Mouse (Mus musculus): ENCODE data around the gene Myadml2. TPM values are rescaled to one million over a fixed set of nuclear protein-coding genes. Genes with fewer than 3 reads are reported as not detected.
A peak's percentile ranks its signal among the peaks of the same experiment; 100 is the strongest.

Myadml2 gene
- total and polyA plus RNA-seq, 3 experiments, result not detected

- Histone ChIP-seq H3K27ac (ENCODE audit: control insufficient read depth, low read depth, low read length) (no peak overlapping the region), H3K27me3 (ENCODE audit: control insufficient read depth in 1 of 2, insufficient read depth in 2 of 2, low read length in 2 of 2) (peaks cover 0 to 2% of the 10 kb centered on the region in 2 experiments; a peak in 2 of 4 replicates), H3K4me1 (ENCODE audit: control insufficient read depth in 1 of 2, insufficient read depth in 2 of 2, low read length in 2 of 2) (no peaks in the 10 kb centered on the region), H3K4me3 (ENCODE audit: control insufficient read depth in 1 of 2, insufficient read depth in 1 of 2, low read depth in 2 of 2, low read length in 2 of 2) (no peak overlapping the region), H3K9me3 (replicated peaks; ENCODE audit: insufficient read depth, low read length) (no peaks in the 10 kb centered on the region), H3K9ac (ENCODE audit: control insufficient read depth, low read depth, low read length, poor library complexity, severe bottlenecking) (no peak overlapping the region), H3K36me3 (ENCODE audit: control insufficient read depth in 1 of 2, insufficient read depth in 2 of 2, low read length in 2 of 2) (no peaks in the 10 kb centered on the region), H3K79me2 (ENCODE audit: control insufficient read depth, insufficient read depth, low read length, poor library complexity) (no peaks in the 10 kb centered on the region)
- TF ChIP-seq CHD2 (IDR thresholded peaks at IDR 0.05; ENCODE audit: low read length) (no peak), MAZ (IDR thresholded peaks at IDR 0.05; ENCODE audit: low read depth, low read length) (no peak), MAFK (IDR thresholded peaks at IDR 0.05; ENCODE audit: borderline replicate concordance, low read depth, low read length) (no peak), GABPA (IDR thresholded peaks at IDR 0.05; ENCODE audit: low read depth, low read length) (no peak), RAD21 (IDR thresholded peaks at IDR 0.05; ENCODE audit: low read depth, low read length) (no peak), SMC3 (IDR thresholded peaks at IDR 0.05; ENCODE audit: low read depth, low read length) (no peak), MXI1 (IDR thresholded peaks at IDR 0.05; ENCODE audit: low read depth, low read length) (no peak), ZC3H11A (IDR thresholded peaks at IDR 0.05; ENCODE audit: low read depth, low read length) (no peak)
- no peak for DNase-seq (ENCODE audit: low read depth, low spot score)
These were observed 15.8 kb upstream of the Myadml2 start for GRCm38 (mm10) chr11:120663714-120664113.

- no peak overlapping the region for H3K9ac ChIP-seq (ENCODE audit: control insufficient read depth, low read depth, low read length, poor library complexity, severe bottlenecking)
- H3K9me3 ChIP-seq (replicated peaks; ENCODE audit: insufficient read depth, low read length), result no peaks in the 10 kb centered on the region
- no peak overlapping the region for H3K27ac ChIP-seq (ENCODE audit: control insufficient read depth, low read depth, low read length)
- no peaks in the 10 kb centered on the region for H3K79me2 ChIP-seq (ENCODE audit: control insufficient read depth, insufficient read depth, low read length, poor library complexity)
- no peak for DNase-seq (ENCODE audit: low read depth, low spot score)
- no peaks in the 10 kb centered on the region for H3K4me1 ChIP-seq (ENCODE audit: control insufficient read depth in 1 of 2, insufficient read depth in 2 of 2, low read length in 2 of 2)
- no peaks in the 10 kb centered on the region for H3K36me3 ChIP-seq (ENCODE audit: control insufficient read depth in 1 of 2, insufficient read depth in 2 of 2, low read length in 2 of 2)
- no peak overlapping the region for H3K4me3 ChIP-seq (ENCODE audit: control insufficient read depth in 1 of 2, insufficient read depth in 1 of 2, low read depth in 2 of 2, low read length in 2 of 2)
- TF ChIP-seq ZNF384 (IDR thresholded peaks at IDR 0.05; ENCODE audit: low read depth, low read length) (no peak), SIN3A (IDR thresholded peaks at IDR 0.05; ENCODE audit: low read length) (0 out of 2 replicates have a peak, but pooled peaks have one; percentile 21), HCFC1 (IDR thresholded peaks at IDR 0.05; ENCODE audit: low read depth, low read length) (no peak)
- H3K27me3 ChIP-seq (ENCODE audit: control insufficient read depth in 1 of 2, insufficient read depth in 2 of 2, low read length in 2 of 2), result peaks cover 0 to 2% of the 10 kb centered on the region in 2 experiments; a peak in 2 of 4 replicates
These were observed 14.8 kb upstream of the Myadml2 start for GRCm38 (mm10) chr11:120662759-120663158.

- no peak within 1 kb of the TSS for H3K27ac ChIP-seq (ENCODE audit: control insufficient read depth, low read depth, low read length)
- H3K4me3 ChIP-seq (ENCODE audit: control insufficient read depth in 1 of 2, insufficient read depth in 1 of 2, low read depth in 2 of 2, low read length in 2 of 2), result no peak within 1 kb of the TSS
- H3K4me1 ChIP-seq (ENCODE audit: control insufficient read depth in 1 of 2, insufficient read depth in 2 of 2, low read length in 2 of 2), result no peaks in the 10 kb centered on the region
- no peak for DNase-seq (ENCODE audit: low read depth, low spot score)
- no peaks in the 10 kb centered on the region for H3K36me3 ChIP-seq (ENCODE audit: control insufficient read depth in 1 of 2, insufficient read depth in 2 of 2, low read length in 2 of 2)
- TF ChIP-seq CTCF (IDR thresholded peaks at IDR 0.05 in 2 of 3, conservative IDR thresholded peaks at IDR 0.05 in 1 of 3; ENCODE audit: control insufficient read depth in 1 of 3, insufficient read depth in 1 of 3, low read depth in 2 of 3, low read length in 3 of 3, poor library complexity in 1 of 3, severe bottlenecking in 1 of 3) (no peak), POLR2AphosphoS5 (IDR thresholded peaks at IDR 0.05; ENCODE audit: borderline replicate concordance, low read depth, low read length) (no peak), MYC (IDR thresholded peaks at IDR 0.05; ENCODE audit: low read depth, low read length) (no peak), POLR2AphosphoS2 (IDR thresholded peaks at IDR 0.05; ENCODE audit: low read length) (no peak), ETS1 (IDR thresholded peaks at IDR 0.05; ENCODE audit: low read depth, low read length) (no peak), KAT2A (conservative IDR thresholded peaks at IDR 0.05; ENCODE audit: low read depth, low read length) (no peak), TAL1 (IDR thresholded peaks at IDR 0.05; ENCODE audit: low read length) (no peak), GATA1 (IDR thresholded peaks at IDR 0.05; ENCODE audit: low read depth, low read length) (no peak), POLR2A (IDR thresholded peaks at IDR 0.05; ENCODE audit: control insufficient read depth in 1 of 2, insufficient read depth in 1 of 2, low read depth in 1 of 2, low read length in 2 of 2, poor library complexity in 1 of 2) (no peak), MAZ (IDR thresholded peaks at IDR 0.05; ENCODE audit: low read depth, low read length) (no peak), ZNF384 (IDR thresholded peaks at IDR 0.05; ENCODE audit: low read depth, low read length) (no peak), NRF1 (IDR thresholded peaks at IDR 0.05; ENCODE audit: insufficient read depth, low read depth, low read length, poor library complexity, severe bottlenecking) (no peak), MAFK (IDR thresholded peaks at IDR 0.05; ENCODE audit: borderline replicate concordance, low read depth, low read length) (no peak), ZC3H11A (IDR thresholded peaks at IDR 0.05; ENCODE audit: low read depth, low read length) (no peak), ZKSCAN1 (IDR thresholded peaks at IDR 0.05; ENCODE audit: low read depth, low read length) (no peak)
- H3K79me2 ChIP-seq (ENCODE audit: control insufficient read depth, insufficient read depth, low read length, poor library complexity), result no peaks in the 10 kb centered on the region
- no peak within 1 kb of the TSS for H3K9ac ChIP-seq (ENCODE audit: control insufficient read depth, low read depth, low read length, poor library complexity, severe bottlenecking)
- H3K27me3 ChIP-seq (ENCODE audit: control insufficient read depth in 1 of 2, insufficient read depth in 2 of 2, low read length in 2 of 2), result peaks cover 3 to 5% of the 10 kb centered on the region in 2 experiments
- no peaks in the 10 kb centered on the region for H3K9me3 ChIP-seq (replicated peaks; ENCODE audit: insufficient read depth, low read length)
These were observed 13.1 kb upstream of the Myadml2 start, which contains the start of gene Notum for GRCm38 (mm10) chr11:120661076-120661460. Gene Notum, minus strand, starts transcription at chr11:120661175.

All from MEL (cell line).